Mouse (Mus musculus) embryonic facial prominence, embryonic 13.5 days (tissue): ENCODE data around the gene Wdr11. TPM values are rescaled to one million over a fixed set of nuclear protein-coding genes. Genes with fewer than 3 reads are reported as not detected.

Source experiments
- ATAC-seq: fragments of 200-750 bp; cut with Nextera tagmentation; 2 replicates; pipeline ENCODE4 v1.8.0; 2017; ENCODE audit warnings: low read depth; ENCODE audit not compliant: insufficient number of reproducible peaks, insufficient read depth, low FRiP score, low TSS enrichment
- H3K27ac ChIP-seq: fragments of 300-500 bp; sonication (generic); 2 replicates; pipeline ENCODE4 v1.5.1; 2015; ENCODE audit warnings: moderate library complexity, mild to moderate bottlenecking, inconsistent platforms
- H3K27me3 ChIP-seq: fragments of 300-500 bp; sonication (generic); 2 replicates; pipeline ENCODE4 v1.6.1; 2015; ENCODE audit warnings: mild to moderate bottlenecking, inconsistent platforms
- H3K36me3 ChIP-seq: fragments of 300-500 bp; sonication (generic); 2 replicates; pipeline ENCODE4 v1.6.1; 2015; ENCODE audit warnings: mild to moderate bottlenecking, inconsistent platforms
- H3K4me1 ChIP-seq: fragments of 300-500 bp; sonication (generic); 2 replicates; pipeline ENCODE4 v1.6.1; 2015; ENCODE audit warnings: inconsistent platforms
- H3K4me2 ChIP-seq: fragments of 300-500 bp; sonication (generic); 2 replicates; pipeline ENCODE4 v1.6.1; 2015; ENCODE audit warnings: moderate library complexity, mild to moderate bottlenecking, inconsistent platforms
- H3K4me3 ChIP-seq: fragments of 300-500 bp; sonication (generic); 2 replicates; pipeline ENCODE4 v1.5.1; 2015; ENCODE audit warnings: mild to moderate bottlenecking, inconsistent platforms
- H3K9ac ChIP-seq: fragments of 300-500 bp; sonication (generic); 2 replicates; pipeline ENCODE4 v1.6.1; 2015; ENCODE audit warnings: mild to moderate bottlenecking, inconsistent platforms
- H3K9me3 ChIP-seq: fragments of 300-500 bp; sonication (generic); 2 replicates; pipeline ENCODE4 v1.6.1; 2016; ENCODE audit warnings: inconsistent platforms
- WGBS: fragments of 180-500 bp; shearing (Covaris S2); methylation state at CpG from one replicate; pipeline ENCODE4 v1.1.7; 2015; ENCODE audit warnings: mixed read lengths; 5-methylcytosine and 5-hydroxymethylcytosine counted together
- polyA plus RNA-seq: library from polyadenylated mRNA; unstranded; fragments of >200 nt; fragmentation: Nextera tagmentation; extraction: Ambion mirVana; gene quantifications from 2 replicates; pipeline ENCODE4 v1.2.1, GENCODE M21; 2015

Wdr11 gene
- polyA plus RNA-seq, 1 experiment from 2014 or later, result 42.2 TPM

DNA sequence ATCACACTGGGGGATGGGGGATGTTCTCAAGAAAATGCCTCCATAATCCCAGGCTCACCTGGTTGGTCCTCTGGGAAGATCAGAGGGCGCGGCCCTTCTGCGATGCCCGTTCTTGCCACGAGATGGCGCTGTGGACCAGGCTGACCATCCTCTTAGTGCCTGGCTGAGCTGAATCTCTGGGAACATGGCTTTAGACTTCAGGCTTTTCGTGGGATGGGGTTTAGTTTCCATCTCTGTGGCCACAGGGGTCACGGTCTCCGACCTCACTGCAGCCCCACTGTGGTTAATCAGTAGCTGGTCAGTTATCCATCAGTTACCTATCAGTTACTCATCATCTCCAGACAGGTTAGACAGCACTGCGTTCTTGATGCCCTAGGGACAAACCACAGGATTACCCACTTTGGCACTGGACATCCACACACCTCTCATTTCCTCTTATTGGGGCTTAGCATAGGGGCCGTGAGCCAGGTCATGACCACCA lies 62.2 kb downstream of the Wdr11 start:
- whole genome bisulfite sequencing, result 6% methylated on average over 11 of the region's 11 CpGs
- Histone ChIP-seq H3K4me1 (peaks cover 58% of the 10 kb centered on the region), H3K36me3 (no peaks in the 10 kb centered on the region), H3K9me3 (no peaks in the 10 kb centered on the region), H3K4me3 (no peak overlapping the region), H3K27ac (peak overlapping the region; percentile 22), H3K4me2 (no peak overlapping the region), H3K27me3 (no peaks in the 10 kb centered on the region), H3K9ac (no peak overlapping the region)
- ATAC-seq, result no peak

DNA sequence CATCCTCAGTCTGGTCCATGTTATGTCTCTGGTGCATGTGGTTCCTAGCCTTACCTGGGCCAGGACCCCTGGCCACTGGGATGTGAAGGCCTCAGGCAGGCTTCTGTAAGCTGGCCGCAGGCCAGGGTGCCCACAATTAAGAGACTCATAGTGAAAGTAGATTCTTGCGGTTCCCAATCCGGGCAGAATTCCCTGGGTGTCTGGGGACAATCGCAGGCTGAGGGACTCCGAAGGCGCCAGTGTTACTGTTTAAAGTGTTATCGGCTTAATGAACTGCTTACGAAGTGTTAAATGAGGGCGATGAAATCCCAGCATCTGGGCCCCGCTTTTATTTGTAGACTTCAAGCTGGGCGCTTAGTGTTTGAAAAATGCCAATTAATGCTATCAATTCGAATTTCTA lies 63.3 kb downstream of the Wdr11 start:
- no peaks in the 10 kb centered on the region for H3K27me3 ChIP-seq
- no peak overlapping the region; the same call in 1 of the 2 replicates for H3K9ac ChIP-seq
- peaks cover 59% of the 10 kb centered on the region for H3K4me1 ChIP-seq
- 63% methylated on average over 12 of the region's 12 CpGs for WGBS
- ATAC-seq, result no peak
- no peaks in the 10 kb centered on the region for H3K36me3 ChIP-seq
- no peak overlapping the region for H3K4me3 ChIP-seq
- no peak overlapping the region; the same call in 1 of the 2 replicates for H3K27ac ChIP-seq
- H3K4me2 ChIP-seq, result no peak overlapping the region
- H3K9me3 ChIP-seq, result no peaks in the 10 kb centered on the region

DNA sequence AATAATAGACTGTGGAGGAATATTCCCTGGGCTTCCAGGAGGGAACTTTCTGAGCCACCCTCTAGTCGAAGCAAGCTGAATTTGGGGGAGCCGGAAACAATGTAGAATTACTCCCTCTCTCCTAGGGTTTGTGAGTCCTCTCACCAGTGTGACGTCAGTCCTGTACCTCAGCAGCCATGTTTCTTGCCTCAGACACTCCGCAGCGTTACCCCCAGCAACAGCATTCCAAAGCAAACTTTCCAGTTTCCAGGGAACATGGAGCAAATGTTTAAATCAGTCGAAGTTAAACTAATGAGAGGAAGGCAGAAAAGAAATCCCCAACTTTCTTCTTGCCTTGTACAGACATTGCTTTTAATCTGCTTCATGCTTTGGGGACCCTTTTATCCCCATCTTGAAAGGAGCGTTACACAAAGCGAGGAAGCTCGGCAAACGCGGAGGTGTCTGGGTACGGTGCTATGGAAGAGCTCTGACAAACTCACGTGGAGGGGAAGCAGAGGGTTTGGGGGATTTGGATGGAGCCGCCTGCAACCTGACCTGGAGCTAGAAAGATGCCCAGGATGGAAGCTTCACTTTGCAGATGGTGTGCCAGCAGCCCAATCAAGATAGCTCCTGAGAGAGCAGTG lies 64.1 kb downstream of the Wdr11 start:
- H3K36me3 ChIP-seq, result no peaks in the 10 kb centered on the region
- H3K9ac ChIP-seq, result no peak overlapping the region
- no peak overlapping the region for H3K4me2 ChIP-seq
- no peak for ATAC-seq
- no peak overlapping the region for H3K4me3 ChIP-seq
- H3K9me3 ChIP-seq, result no peaks in the 10 kb centered on the region
- WGBS, result 67% methylated on average over 14 of the region's 14 CpGs
- no peaks in the 10 kb centered on the region for H3K27me3 ChIP-seq
- H3K4me1 ChIP-seq, result peaks cover 59% of the 10 kb centered on the region
- peak overlapping the region; percentile 48 for H3K27ac ChIP-seq

DNA sequence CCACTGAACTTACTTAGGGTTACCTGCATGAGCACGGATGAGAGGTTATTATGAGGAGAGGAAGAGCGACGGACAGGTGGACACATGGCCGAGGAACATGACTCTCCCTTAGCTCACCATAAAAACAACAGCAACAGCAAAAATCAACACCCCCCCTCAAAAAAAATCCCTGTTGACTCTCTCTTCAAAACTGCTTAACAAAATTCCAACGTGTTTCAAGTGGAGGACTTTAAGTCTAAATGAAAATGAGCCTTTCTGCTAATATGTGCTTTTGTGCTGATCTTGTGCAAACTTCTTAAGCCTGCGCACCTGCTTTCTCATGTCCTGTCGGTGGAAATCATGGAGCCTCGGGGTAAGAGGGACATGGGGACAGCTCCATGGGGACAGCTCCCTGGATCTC lies 66.2 kb downstream of the Wdr11 start:
- H3K4me3 ChIP-seq, result no peak overlapping the region
- no peak overlapping the region for H3K27ac ChIP-seq
- H3K4me2 ChIP-seq, result no peak overlapping the region
- WGBS, result 80% methylated on average over 8 of the region's 8 CpGs
- no peak overlapping the region for H3K9ac ChIP-seq
- H3K36me3 ChIP-seq, result no peaks in the 10 kb centered on the region
- H3K27me3 ChIP-seq, result no peaks in the 10 kb centered on the region
- no peaks in the 10 kb centered on the region for H3K9me3 ChIP-seq
- H3K4me1 ChIP-seq, result peaks cover 60% of the 10 kb centered on the region
- ATAC-seq, result no peak

DNA sequence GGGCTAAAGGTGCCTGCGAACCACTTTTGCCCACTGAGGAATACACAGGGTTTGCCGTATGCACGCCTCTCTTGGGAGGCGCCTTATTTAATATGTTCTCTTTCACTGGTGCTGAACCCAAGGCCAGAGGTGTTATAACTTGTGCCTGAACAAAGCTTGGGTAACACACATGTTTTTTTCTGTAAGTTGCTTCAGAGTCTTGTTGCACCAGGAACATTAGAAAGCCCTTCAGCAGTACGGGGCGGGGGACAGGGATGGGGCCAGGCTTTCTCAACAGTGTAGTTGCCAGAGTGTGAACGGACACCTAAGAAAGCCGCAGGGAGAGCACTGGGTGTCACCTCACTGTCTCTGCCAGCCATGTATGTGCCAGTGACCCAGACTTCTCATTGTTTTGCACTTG lies 68.1 kb downstream of the Wdr11 start:
- Histone ChIP-seq H3K27me3 (no peaks in the 10 kb centered on the region), H3K27ac (peak overlapping the region; percentile 22; the same call in 1 of the 2 replicates), H3K9ac (no peak overlapping the region), H3K4me2 (no peak overlapping the region), H3K36me3 (no peaks in the 10 kb centered on the region), H3K4me1 (peaks cover 58% of the 10 kb centered on the region), H3K4me3 (no peak overlapping the region), H3K9me3 (no peaks in the 10 kb centered on the region)
- WGBS, result 63% methylated on average over 8 of the region's 8 CpGs
- no peak for ATAC-seq

DNA sequence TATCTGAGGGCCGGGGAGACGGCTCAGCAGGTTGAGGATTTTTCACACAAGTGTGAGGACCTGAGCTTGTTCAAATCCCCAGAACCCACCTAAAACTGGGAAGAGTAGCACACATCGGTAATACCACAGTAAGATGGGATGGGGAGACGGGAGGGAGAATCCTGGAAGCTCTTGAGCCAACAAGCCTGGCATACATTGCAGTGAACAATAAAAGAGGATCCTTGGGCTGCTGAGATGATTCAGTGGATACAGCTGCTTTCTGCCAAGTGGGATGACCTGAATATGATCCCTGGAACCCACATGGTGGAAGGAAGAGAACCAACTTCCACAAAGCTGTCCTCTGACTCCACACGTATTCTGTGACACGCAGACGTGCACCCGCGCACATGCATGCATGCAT lies 68.9 kb downstream of the Wdr11 start:
- peaks cover 55% of the 10 kb centered on the region for H3K4me1 ChIP-seq
- WGBS, result 89% methylated on average over 9 of the region's 9 CpGs

DNA sequence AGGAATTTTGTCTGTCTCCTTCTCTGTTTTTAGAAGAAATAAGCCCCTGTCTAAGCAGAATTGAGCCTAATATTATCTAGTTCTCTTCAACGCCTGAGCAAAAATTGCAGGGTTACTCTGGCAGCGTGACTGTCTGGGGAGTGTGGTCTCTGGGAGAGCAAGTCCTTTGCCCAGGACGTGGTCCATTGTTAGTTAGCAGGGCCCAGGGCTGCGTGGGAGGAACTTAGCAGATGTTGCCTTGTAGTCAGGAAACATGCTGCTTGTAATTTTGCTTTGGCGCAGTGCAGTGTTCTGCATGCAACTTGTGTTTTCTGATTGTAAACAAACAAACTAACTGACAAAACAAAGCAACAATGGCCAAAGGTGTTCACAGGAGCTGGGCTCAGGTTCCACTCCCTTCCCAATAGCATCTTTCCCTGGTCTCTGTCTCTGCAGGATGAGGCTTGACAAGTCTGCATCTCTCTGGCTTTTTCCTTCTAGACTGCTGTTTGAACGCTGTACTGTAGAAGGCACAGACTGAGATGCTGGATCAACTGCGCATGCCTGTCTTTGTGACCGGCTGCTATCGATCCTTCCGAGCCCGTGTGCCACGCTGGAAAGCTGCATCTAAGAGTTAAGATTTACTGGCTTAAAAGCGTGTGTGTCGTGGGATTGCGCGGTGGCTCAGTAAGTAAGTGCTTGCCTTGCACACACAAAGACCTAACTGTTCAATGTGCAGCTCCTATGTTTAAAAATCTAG lies 70.6 kb downstream of the Wdr11 start:
- ATAC-seq, result no peak
- peaks cover 51% of the 10 kb centered on the region for H3K4me1 ChIP-seq
- H3K9ac ChIP-seq, result 0 out of 2 replicates have a peak overlapping the region, but pooled peaks have one; percentile 2
- H3K36me3 ChIP-seq, result no peaks in the 10 kb centered on the region
- no peaks in the 10 kb centered on the region for H3K27me3 ChIP-seq
- no peak overlapping the region for H3K4me3 ChIP-seq
- no peaks in the 10 kb centered on the region for H3K9me3 ChIP-seq
- H3K4me2 ChIP-seq, result no peak overlapping the region
- 52% methylated on average over 16 of the region's 16 CpGs for WGBS
- H3K27ac ChIP-seq, result peak overlapping the region; percentile 67; the same call in 1 of the 2 replicates

More for the DNA sequence above, 68.9 kb downstream of the Wdr11 start:
- ATAC-seq, result no peak
- Histone ChIP-seq H3K36me3 (no peaks in the 10 kb centered on the region), H3K27ac (no peak overlapping the region), H3K9me3 (no peaks in the 10 kb centered on the region), H3K4me3 (no peak overlapping the region), H3K27me3 (no peaks in the 10 kb centered on the region), H3K9ac (no peak overlapping the region), H3K4me2 (no peak overlapping the region)

DNA sequence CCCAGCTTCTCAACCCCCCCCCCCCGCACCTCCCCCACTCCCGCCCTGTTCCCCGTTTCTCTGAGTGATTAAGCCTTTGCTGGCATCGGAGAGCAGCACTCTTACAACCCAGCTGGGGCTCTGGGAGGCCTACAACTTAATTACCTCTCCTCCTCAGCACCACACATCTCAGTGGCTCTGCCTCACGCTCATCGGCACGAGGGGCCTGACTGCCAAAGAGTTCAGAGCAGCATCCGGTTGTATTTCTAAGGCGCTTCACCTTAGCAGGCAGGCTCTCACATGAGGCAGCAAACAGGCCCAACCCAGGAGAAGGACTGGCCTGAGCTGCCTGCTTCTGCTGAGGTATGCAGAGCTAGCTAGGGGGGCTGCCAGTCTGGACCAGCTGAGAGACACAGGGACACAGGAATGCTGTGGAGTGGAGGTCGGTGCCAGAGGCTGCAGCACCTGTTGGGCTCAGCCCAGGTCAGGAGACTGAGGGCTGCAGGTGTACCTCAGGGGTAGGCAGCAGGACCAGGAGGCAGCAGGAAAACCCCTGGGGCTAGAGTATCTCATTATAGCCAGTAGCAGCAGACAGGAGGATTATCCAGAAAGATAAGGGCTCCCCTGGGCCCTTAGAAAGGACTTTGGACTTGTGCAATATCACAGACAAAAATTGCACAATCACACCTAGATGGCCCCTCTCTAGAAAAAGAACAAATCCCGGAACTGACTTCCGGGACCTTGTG lies 72.3 kb downstream of the Wdr11 start:
- WGBS, result 30% methylated on average over 12 of the region's 12 CpGs
- no peaks in the 10 kb centered on the region for H3K9me3 ChIP-seq
- H3K27ac ChIP-seq, result peak overlapping the region; percentile 57; the same call in 1 of the 2 replicates
- H3K27me3 ChIP-seq, result no peaks in the 10 kb centered on the region
- H3K4me1 ChIP-seq, result peaks cover 51% of the 10 kb centered on the region
- H3K36me3 ChIP-seq, result no peaks in the 10 kb centered on the region
- H3K4me2 ChIP-seq, result no peak overlapping the region
- no peak overlapping the region for H3K4me3 ChIP-seq
- H3K9ac ChIP-seq, result peak overlapping the region; percentile 51
- ATAC-seq, result no peak

DNA sequence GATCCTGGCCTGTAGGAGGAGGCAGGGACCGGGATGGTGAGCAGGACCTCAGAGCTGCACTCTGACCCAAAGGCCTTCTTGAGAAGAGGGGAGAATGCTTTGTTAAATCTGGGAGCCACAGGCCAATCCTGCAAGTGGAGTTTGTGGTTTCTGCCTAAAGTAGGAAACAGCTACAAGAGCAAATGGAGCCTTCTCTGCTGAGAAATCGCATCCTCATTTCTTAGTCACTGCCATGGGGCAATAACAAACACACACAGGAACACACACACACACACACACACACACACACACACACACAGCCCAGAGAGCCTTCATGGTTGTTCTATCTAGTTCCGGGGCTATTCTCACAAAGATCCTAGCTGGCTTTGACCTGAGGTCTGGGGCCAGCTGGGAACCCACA lies 73.7 kb downstream of the Wdr11 start:
- no peak for ATAC-seq
- Histone ChIP-seq H3K4me1 (peaks cover 41% of the 10 kb centered on the region), H3K9me3 (no peaks in the 10 kb centered on the region), H3K4me2 (no peak overlapping the region), H3K27ac (peak overlapping the region; percentile 34; the same call in 1 of the 2 replicates), H3K27me3 (no peaks in the 10 kb centered on the region), H3K36me3 (no peaks in the 10 kb centered on the region), H3K4me3 (no peak overlapping the region), H3K9ac (no peak overlapping the region)
- 84% methylated on average over 3 of the region's 3 CpGs for WGBS

DNA sequence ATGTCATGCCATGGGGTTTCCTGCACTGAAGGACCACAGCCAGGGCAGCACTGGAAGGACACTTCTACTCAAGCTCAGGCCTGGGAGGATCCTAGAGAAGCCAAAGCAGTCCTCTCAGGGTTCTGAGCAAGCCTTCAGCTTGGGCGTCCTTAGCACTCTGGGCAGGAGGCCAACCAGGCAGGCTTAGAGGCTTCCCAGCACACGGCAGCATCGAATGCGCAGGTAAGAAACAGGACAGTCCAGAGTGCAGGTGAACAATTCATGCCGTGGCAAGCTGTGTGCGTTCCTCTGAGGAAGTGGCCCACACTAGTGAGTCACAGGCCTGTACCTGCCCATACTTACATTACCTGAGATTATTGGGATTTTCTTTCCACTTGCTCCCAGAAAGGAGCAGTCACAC lies 74.3 kb downstream of the Wdr11 start:
- Histone ChIP-seq H3K4me2 (no peak overlapping the region), H3K27me3 (no peaks in the 10 kb centered on the region), H3K9ac (no peak overlapping the region), H3K36me3 (no peaks in the 10 kb centered on the region), H3K27ac (peak overlapping the region; percentile 34; the same call in 1 of the 2 replicates), H3K9me3 (no peaks in the 10 kb centered on the region), H3K4me1 (peaks cover 41% of the 10 kb centered on the region), H3K4me3 (no peak overlapping the region)
- WGBS, result 75% methylated on average over 6 of the region's 6 CpGs
- ATAC-seq, result no peak

DNA sequence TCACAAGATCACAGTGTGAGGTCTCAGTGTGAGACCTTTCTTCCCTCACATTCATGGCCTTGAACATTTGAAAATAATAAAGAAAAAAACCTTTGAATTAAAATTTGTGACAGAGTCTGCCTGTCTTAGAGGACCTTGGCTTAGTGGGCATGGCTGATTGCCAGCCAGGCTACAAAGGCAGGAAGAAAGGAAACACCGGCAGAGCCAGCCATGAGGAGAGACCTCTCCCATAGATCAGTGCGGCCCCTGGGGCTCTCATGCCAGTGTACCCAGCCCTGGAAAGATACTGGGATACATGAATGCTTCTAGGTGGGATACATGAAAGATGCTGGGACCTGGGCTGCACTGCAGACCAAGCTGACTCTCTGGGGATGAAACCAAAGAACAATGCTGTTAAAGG lies 74.9 kb downstream of the Wdr11 start:
- Histone ChIP-seq H3K4me2 (no peak overlapping the region), H3K9ac (no peak overlapping the region), H3K4me1 (peaks cover 41% of the 10 kb centered on the region), H3K4me3 (no peak overlapping the region), H3K36me3 (no peaks in the 10 kb centered on the region), H3K9me3 (no peaks in the 10 kb centered on the region), H3K27ac (0 out of 2 replicates have a peak overlapping the region, but pooled peaks have one; percentile 18), H3K27me3 (no peaks in the 10 kb centered on the region)
- WGBS, result 62% methylated on average over 2 of the region's 2 CpGs
- no peak for ATAC-seq
